Mouse (Mus musculus): ENCODE data around the gene Taldo1. TPM values are rescaled to one million over a fixed set of nuclear protein-coding genes. Genes with fewer than 3 reads are reported as not detected.
A peak's percentile ranks its signal among the peaks of the same experiment; 100 is the strongest.
"Not testable (repeated sequence)": the region's sequence is repeated elsewhere in the genome, so short reads cannot be mapped to it uniquely, and the experiment has no call there.

Taldo1 gene
- polyA plus RNA-seq, 1 experiment from 2014 or later = 415 TPM

GRCm38 (mm10) chr7:141387807-141388486 lies 4.1 kb upstream of the Taldo1 start:
- no peak for ATAC-seq (ENCODE audit: insufficient read depth)
- Histone ChIP-seq H3K27me3 (no peaks in the 10 kb centered on the region), H3K9ac (0 out of 2 replicates have a peak overlapping the region, but pooled peaks have one; percentile 1), H3K4me3 (replicated peaks) (no peak overlapping the region), H3K27ac (replicated peaks) (peak overlapping the region; percentile 100), H3K4me1 (replicated peaks) (peaks cover 62% of the 10 kb centered on the region), H3K4me2 (peak overlapping the region; percentile 29; the same call in 1 of the 2 replicates), H3K36me3 (replicated peaks) (no peaks in the 10 kb centered on the region), H3K9me3 (replicated peaks) (no peaks in the 10 kb centered on the region)
- WGBS (ENCODE audit: insufficient replicate concordance) = 19% methylated on average over 2 of the region's 2 CpGs

GRCm38 (mm10) chr7:141388487-141389109 lies 3.4 kb upstream of the Taldo1 start:
- H3K4me2 ChIP-seq = peak overlapping the region; percentile 29; the same call in 1 of the 2 replicates
- no peaks in the 10 kb centered on the region for H3K27me3 ChIP-seq
- H3K9ac ChIP-seq = 0 out of 2 replicates have a peak overlapping the region, but pooled peaks have one; percentile 1
- peak overlapping the region; percentile 100 for H3K27ac ChIP-seq (replicated peaks)
- H3K36me3 ChIP-seq (replicated peaks) = no peaks in the 10 kb centered on the region
- WGBS (ENCODE audit: insufficient replicate concordance) = 11% methylated on average over 3 of the region's 3 CpGs
- peaks cover 65% of the 10 kb centered on the region for H3K4me1 ChIP-seq (replicated peaks)
- H3K9me3 ChIP-seq (replicated peaks) = no peaks in the 10 kb centered on the region
- 0 out of 2 replicates have a peak, but pooled peaks have one; percentile 2 for ATAC-seq (ENCODE audit: insufficient read depth)
- H3K4me3 ChIP-seq (replicated peaks) = no peak overlapping the region

DNA sequence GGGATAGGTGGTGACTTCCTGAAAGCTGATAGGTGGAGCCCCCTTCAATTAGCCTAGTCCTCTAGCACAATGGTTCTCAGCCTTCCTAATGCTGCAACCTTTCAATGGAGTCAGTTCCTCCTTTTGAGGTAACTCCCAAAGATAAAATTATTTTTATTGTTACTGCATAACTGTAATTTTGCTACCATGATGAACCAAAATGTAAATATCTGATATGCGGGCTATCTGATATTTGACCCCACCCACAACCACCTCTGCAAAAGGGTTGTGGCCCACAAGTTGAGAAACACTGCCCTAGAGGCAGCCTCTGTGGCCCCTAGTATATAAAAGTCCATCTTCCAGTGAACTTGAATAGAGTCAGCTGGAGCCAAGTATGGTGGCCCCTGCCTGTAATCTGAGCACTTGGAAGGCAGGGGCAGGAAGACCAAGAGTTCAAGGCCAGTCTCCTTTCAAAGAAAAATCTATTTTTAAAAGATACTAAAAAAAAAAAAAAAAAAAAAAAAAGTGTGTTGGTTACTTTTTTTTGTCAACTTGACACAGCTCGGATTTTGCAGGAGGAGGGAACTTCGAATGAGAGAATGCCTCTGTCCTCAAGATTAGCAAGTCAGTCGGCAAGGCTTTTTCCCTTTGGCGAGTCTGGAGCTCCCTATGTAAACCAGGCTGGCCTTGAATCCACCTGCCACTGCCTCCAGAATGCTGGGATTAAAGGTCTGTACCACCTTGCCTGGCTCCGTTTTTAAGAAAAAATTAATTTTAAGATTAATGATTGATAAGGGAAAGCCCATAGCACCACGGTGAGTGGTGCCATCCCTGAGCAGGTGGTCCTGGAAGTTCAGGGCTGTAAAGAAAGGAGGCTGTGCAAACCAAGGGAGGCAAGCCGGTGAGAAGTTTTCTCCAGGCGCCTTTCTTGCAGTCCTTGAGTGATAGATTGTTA lies 1.4 kb upstream of the Taldo1 start:
- ATAC-seq (ENCODE audit: insufficient read depth) = no peak
- peaks cover 4% of the 10 kb centered on the region for H3K36me3 ChIP-seq (replicated peaks)
- peaks cover 82% of the 10 kb centered on the region for H3K4me1 ChIP-seq (replicated peaks)
- H3K4me2 ChIP-seq = peak overlapping the region; percentile 96
- no peaks in the 10 kb centered on the region for H3K27me3 ChIP-seq
- H3K4me3 ChIP-seq (replicated peaks) = peak overlapping the region; percentile 82
- H3K9me3 ChIP-seq (replicated peaks) = no peaks in the 10 kb centered on the region
- peak overlapping the region; percentile 85; the same call in 1 of the 2 replicates for H3K9ac ChIP-seq
- peak overlapping the region; percentile 100 for H3K27ac ChIP-seq (replicated peaks)
- 40% methylated on average over 9 of the region's 9 CpGs for WGBS (ENCODE audit: insufficient replicate concordance)

DNA sequence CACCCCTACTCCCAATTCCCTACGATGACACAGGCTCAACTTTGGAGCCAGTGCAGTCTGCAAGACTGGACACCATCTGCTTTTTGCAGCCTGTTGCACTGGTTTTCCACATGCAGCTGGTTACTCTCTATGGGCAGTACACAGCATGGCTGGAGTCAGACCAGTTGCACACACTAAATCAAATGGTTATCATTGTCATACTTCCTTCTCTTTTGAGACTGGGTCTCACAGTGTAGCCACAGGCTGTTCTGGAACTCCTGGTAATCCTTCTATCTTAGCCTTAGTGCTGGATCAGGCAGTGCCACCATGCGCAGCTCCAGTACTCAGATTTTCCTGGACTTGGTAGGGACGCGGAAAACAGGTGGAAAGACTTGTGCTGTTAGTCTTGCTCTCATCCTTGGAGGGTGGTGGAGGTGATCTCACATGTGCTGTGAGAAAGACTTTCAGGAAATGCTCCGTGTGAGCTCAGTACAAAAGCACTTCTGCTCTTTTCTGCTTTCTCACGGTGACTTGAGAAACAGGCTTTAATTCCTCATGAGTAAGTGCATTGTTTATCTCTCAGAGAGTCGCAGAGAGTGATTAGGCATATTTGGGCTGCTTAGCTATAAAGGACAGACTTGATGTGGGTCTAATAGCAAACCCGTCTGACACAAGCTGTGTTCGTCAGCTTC lies 688 bp downstream of the Taldo1 start:
- peak overlapping the region; percentile 82 for H3K4me3 ChIP-seq (replicated peaks)
- peak overlapping the region; percentile 96 for H3K4me2 ChIP-seq
- 13% methylated on average over 9 of the region's 9 CpGs for WGBS (ENCODE audit: insufficient replicate concordance)
- ATAC-seq (ENCODE audit: insufficient read depth) = peak; percentile 47
- no peaks in the 10 kb centered on the region for H3K27me3 ChIP-seq
- H3K4me1 ChIP-seq (replicated peaks) = peaks cover 77% of the 10 kb centered on the region
- H3K27ac ChIP-seq (replicated peaks) = peak overlapping the region; percentile 100
- peaks cover 25% of the 10 kb centered on the region for H3K36me3 ChIP-seq (replicated peaks)
- H3K9me3 ChIP-seq (replicated peaks) = no peaks in the 10 kb centered on the region
- peak overlapping the region; percentile 85 for H3K9ac ChIP-seq

GRCm38 (mm10) chr7:141394158-141394557 lies 2.2 kb downstream of the Taldo1 start:
- WGBS (ENCODE audit: insufficient replicate concordance) = 9% methylated on average over 7 of the region's 7 CpGs
- Histone ChIP-seq H3K27me3 (no peaks in the 10 kb centered on the region), H3K9ac (peak overlapping the region; percentile 85), H3K4me1 (replicated peaks) (peaks cover 63% of the 10 kb centered on the region), H3K36me3 (replicated peaks) (peaks cover 40% of the 10 kb centered on the region), H3K27ac (replicated peaks) (peak overlapping the region; percentile 100), H3K4me2 (peak overlapping the region; percentile 96), H3K4me3 (replicated peaks) (peak overlapping the region; percentile 82), H3K9me3 (replicated peaks) (no peaks in the 10 kb centered on the region)
- ATAC-seq (ENCODE audit: insufficient read depth) = peak; percentile 49

GRCm38 (mm10) chr7:141394771-141395170 lies 2.8 kb downstream of the Taldo1 start:
- Histone ChIP-seq H3K27me3 (no peaks in the 10 kb centered on the region), H3K9ac (no peak overlapping the region), H3K4me3 (replicated peaks) (peak overlapping the region; percentile 82; the same call in 1 of the 2 replicates), H3K4me2 (peak overlapping the region; percentile 96), H3K36me3 (replicated peaks) (peaks cover 46% of the 10 kb centered on the region), H3K27ac (replicated peaks) (peak overlapping the region; percentile 100), H3K9me3 (replicated peaks) (no peaks in the 10 kb centered on the region), H3K4me1 (replicated peaks) (peaks cover 56% of the 10 kb centered on the region)
- no peak for ATAC-seq (ENCODE audit: insufficient read depth)
- 13% methylated on average over 6 of the region's 6 CpGs for WGBS (ENCODE audit: insufficient replicate concordance)

GRCm38 (mm10) chr7:141395348-141395747 lies 3.3 kb downstream of the Taldo1 start:
- Histone ChIP-seq H3K27ac (replicated peaks) (peak overlapping the region; percentile 100; the same call in 1 of the 2 replicates), H3K4me2 (0 out of 2 replicates have a peak overlapping the region, but pooled peaks have one; percentile 96), H3K4me1 (replicated peaks) (peaks cover 51% of the 10 kb centered on the region), H3K36me3 (replicated peaks) (peaks cover 52% of the 10 kb centered on the region), H3K27me3 (no peaks in the 10 kb centered on the region), H3K9me3 (replicated peaks) (no peaks in the 10 kb centered on the region), H3K9ac (no peak overlapping the region), H3K4me3 (replicated peaks) (no peak overlapping the region)
- WGBS (ENCODE audit: insufficient replicate concordance) = 47% methylated on average over 1 of the region's 1 CpGs
- ATAC-seq (ENCODE audit: insufficient read depth) = no peak

- H3K27ac ChIP-seq (replicated peaks) = no peak overlapping the region
- no peaks in the 10 kb centered on the region; the same call in 1 of the 2 replicates for H3K4me1 ChIP-seq (replicated peaks)
- no peak overlapping the region for H3K4me2 ChIP-seq
- no peaks in the 10 kb centered on the region for H3K27me3 ChIP-seq
- no peak overlapping the region for H3K9ac ChIP-seq
- no peaks in the 10 kb centered on the region for H3K9me3 ChIP-seq (replicated peaks)
- ATAC-seq (ENCODE audit: insufficient read depth) = peak; percentile 40; the same call in 1 of the 2 replicates
- 36% methylated on average over 5 of the region's 5 CpGs for WGBS (ENCODE audit: insufficient replicate concordance)
- peaks cover 76% of the 10 kb centered on the region for H3K36me3 ChIP-seq (replicated peaks)
- H3K4me3 ChIP-seq (replicated peaks) = no peak overlapping the region
Observed at GRCm38 (mm10) chr7:141403305-141403704, 11.3 kb downstream of the Taldo1 start.

- Histone ChIP-seq H3K36me3 (replicated peaks) (peaks cover 72% of the 10 kb centered on the region), H3K9me3 (replicated peaks) (no peaks in the 10 kb centered on the region), H3K27ac (replicated peaks) (no peak overlapping the region), H3K4me2 (no peak overlapping the region), H3K9ac (no peak overlapping the region), H3K27me3 (no peaks in the 10 kb centered on the region), H3K4me1 (replicated peaks) (peaks cover 8% of the 10 kb centered on the region), H3K4me3 (replicated peaks) (no peak overlapping the region)
- WGBS (ENCODE audit: insufficient replicate concordance) = 64% methylated on average over 4 of the region's 4 CpGs
- no peak for ATAC-seq (ENCODE audit: insufficient read depth)
Observed at GRCm38 (mm10) chr7:141405466-141405865, 13.5 kb downstream of the Taldo1 start.

DNA sequence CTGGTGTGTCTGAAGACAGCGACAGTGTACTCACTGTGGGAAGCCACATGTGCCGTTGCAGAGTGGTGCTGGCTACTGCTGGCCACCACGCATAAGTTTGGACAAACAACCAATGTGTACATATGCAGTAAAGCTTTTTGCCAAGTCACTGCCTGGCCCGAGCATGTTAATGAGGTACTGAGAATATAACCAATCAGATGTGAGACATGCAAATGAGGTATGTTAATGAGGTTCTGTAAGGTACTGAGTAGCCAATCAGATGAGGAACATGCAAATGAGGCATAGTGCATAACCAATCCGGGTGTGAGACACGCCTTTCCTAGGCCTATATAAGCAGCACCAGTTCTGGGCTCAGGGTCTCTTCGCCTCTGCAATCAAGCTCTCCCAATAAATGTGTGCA lies 15.7 kb downstream of the Taldo1 start:
- not testable (repeated sequence) for H3K27me3 ChIP-seq; H3K27ac ChIP-seq (replicated peaks); H3K9me3 ChIP-seq (replicated peaks); H3K9ac ChIP-seq; H3K4me2 ChIP-seq; ATAC-seq (ENCODE audit: insufficient read depth); H3K4me3 ChIP-seq (replicated peaks)
- 80% methylated on average over 7 of the region's 7 CpGs for WGBS (ENCODE audit: insufficient replicate concordance)
- Histone ChIP-seq H3K36me3 (replicated peaks) (peaks cover 57% of the 10 kb centered on the region), H3K4me1 (replicated peaks) (peaks cover 16% of the 10 kb centered on the region)

Measured in liver, embryonic 15.5 days (tissue).